Mouse (Mus musculus) liver, embryonic 14.5 days (tissue): ENCODE data around the gene Trmt1.

Source experiments
- CTCF ChIP-seq: IDR thresholded peaks from 2 replicates; pipeline ENCODE4 v1.5.1; 2016; ENCODE audit warnings: antibody characterized with exemption, low read depth, control low read depth
- EP300 ChIP-seq: IDR thresholded peaks from 2 replicates; pipeline ENCODE4 v1.6.1; 2016; ENCODE audit warnings: antibody characterized with exemption, low read depth

GRCm38 (mm10) chr8:84641578-84642361 is 44.3 kb upstream of the Trmt1 start:
- TF ChIP-seq CTCF (peak; percentile 15; the same call in 1 of the 2 replicates), EP300 (no peak)
